Mouse (Mus musculus): ENCODE results near the gene Scn8a.

The Scn8a gene

DNA sequence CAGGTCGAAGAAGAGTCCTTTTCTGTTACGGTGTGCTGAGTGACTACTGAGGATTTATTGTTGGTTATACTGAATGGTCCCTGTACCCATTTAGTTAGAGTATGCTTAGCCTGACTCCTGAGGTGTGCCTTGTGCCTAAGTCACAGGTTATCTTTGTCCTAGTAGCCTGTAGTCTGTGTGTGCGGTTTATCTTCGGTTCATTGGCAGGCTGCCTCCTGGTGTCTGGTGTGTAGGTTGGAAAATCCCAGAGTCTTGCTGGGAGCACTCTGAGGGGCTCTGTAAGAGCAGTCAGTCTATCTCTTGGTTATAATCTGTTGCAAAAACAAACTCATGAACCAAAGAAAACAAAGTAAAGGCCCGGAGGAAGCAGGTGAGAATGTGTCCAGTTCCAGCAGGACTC, 11.7 kb downstream of the Scn8a start:
- DNase-seq, result no peak

- peak; percentile 44 to 53 for DNase-seq
Observed at GRCm38 (mm10) chr15:100884481-100884880, 14.8 kb downstream of the Scn8a start.

DNA sequence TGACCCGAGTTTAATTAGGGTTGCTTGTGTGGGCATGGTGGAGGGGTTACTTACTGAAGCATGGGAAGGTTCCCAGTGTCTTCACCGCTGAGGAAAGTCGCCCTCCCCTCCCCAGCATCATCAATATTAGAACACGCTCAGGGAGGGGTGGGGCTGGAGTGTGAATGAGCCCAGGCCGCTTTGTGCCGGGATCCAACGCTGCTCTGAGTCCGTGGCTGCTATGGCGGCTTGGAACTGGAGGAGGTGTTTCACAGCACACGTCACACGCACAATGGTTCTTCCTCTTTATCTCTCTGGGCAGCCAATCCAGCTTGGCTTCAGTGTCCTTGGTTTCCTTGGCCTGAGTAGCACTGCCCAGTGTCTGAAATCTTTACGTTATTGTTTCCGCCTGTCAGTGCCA, 22.3 kb downstream of the Scn8a start:
- DNase-seq, result no peak

DNA sequence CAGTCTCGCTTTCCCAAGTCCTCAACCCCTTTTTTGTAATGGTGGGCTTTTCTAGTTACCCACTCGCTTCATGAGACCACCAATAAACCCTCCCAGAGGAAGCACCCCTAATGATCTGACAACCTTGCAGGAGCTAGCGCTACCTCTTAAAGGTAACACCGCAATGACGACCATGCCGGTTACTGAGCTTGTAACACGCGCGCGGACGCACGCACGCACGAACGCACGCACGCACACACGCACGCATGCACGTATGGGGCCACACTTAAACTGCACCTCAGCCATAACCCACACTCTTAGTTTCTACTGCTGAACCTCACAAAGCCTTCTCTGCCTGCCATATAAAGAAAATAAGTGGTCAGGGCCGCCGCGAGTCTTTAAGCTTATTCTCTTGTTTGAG, 26.8 kb downstream of the Scn8a start:
- no peak for DNase-seq

- DNase-seq, result no peak
Observed at GRCm38 (mm10) chr15:100903811-100904210, 34.2 kb downstream of the Scn8a start.

DNA sequence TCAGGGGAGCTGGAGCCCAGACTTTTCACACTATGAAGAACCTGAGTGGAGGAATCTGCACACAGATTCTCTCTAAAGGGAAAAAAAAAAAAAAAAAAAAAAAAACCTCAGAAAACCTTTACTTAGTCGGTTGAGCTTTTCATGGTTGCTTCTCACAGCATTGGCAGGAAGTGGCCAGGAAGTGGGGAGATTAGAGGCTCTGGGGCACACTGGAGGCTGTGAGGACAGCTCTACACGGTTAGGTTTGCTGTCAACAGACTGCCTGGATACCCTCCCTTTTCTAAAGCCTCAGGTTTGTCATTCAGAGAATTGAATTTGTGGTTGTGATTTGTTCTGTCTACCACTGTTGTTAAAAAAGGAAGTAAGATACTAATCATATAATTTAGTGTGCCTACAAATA, 35.3 kb downstream of the Scn8a start:
- no peak for DNase-seq

GRCm38 (mm10) chr15:100905751-100906150, 36.1 kb downstream of the Scn8a start:
- no peak for DNase-seq

GRCm38 (mm10) chr15:100908817-100909216, 39.2 kb downstream of the Scn8a start:
- DNase-seq, result no peak

DNA sequence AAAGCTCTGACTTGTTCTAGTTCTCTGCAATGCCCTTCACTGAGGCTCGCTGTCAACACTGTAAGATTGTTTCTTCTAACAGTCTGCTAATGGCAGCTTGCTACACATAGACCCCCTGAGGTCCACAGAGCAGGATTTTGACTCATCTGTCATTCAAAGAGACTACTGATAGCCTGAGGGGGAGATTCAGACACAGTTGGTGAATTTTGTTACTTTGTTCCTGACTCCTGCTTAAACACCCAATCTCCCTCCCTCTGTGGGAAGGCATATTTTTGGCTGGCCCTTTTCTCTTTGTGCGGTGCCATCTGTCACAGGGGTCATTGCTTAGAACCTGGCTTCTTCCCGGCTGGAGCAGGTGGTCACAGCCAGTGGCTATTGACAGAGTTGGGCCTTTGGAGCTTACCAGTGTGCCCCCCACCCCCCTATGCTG, 40.1 kb downstream of the Scn8a start:
- peak; percentile 81 to 82 for DNase-seq

- peak; percentile 54 to 70 for DNase-seq
Observed at GRCm38 (mm10) chr15:100910381-100910841, 40.8 kb downstream of the Scn8a start.

- DNase-seq, result peak in 1 of 2 experiments; percentile 43
Observed at GRCm38 (mm10) chr15:100912676-100913266, 43.1 kb downstream of the Scn8a start.

DNA sequence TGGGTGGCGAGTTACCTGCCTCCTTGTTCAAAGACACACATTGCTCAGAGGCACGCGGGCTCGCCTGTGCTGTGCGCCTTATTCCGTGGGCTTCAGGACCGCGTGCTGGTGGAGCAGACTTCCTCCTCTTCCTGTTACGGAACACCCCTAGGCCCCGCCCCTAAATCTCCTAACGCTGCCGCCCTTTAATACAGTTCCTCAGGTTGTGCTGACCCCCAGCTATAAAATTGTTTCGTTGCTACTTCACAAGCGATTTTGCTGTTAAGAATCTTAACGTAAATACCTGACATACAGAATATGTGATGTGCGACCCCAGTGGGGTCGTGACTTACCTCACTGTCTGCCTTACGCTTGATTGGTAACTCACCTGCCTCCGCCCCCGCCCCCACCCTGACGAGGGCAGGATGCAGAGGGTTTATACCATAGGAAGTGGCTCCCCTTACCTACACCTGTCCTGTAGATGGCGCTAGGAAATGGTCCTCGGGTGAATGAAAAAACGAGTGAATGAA, 45.1 kb downstream of the Scn8a start:
- peak in 1 of 2 experiments; percentile 44 for DNase-seq

DNA sequence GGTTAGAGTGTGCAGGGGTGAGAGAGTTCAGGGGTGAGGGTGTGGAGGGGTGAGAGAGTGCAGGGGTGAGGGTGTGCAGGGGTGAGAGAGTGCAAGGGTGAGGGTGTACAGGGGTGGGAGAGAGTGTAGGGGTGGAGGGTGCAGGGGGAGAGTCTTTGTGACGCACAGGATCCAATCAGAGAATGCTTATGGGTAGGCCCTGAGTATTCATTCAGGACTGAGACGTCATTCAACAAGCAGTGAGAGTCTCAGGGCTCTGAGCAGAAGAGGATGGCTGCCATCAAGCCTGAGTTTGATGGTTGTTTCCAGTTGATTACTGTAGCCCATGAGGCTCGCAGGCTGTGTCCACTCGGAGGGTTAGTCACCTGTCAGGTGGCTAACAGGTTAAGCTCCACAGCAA, 48.4 kb downstream of the Scn8a start:
- DNase-seq, result no peak

GRCm38 (mm10) chr15:100922210-100922609, 52.6 kb downstream of the Scn8a start:
- DNase-seq, result no peak

GRCm38 (mm10) chr15:100923476-100923875, 53.8 kb downstream of the Scn8a start:
- peak; percentile 70 to 77 for DNase-seq

GRCm38 (mm10) chr15:100924941-100925340, 55.3 kb downstream of the Scn8a start:
- peak in 1 of 2 experiments; percentile 21 for DNase-seq

DNA sequence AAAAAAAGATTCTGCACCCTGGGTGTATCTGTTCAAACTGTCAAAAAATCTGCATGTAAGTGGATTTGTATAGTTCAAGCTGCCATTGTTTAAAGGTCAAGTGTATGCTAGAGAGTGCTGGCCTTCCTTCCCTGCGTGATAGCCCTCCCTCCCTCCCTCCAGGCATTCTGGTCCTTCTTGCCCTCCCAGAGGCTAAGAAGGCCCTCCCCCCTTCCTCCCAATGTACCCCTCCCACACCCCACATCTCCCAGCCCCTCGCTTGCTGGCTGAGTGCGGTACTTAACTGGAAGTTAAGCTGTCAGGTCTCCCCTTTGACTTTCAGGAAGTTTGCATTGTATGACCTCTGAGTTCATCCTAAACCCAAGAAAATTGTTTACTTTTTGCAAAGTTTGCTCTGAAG, 60.8 kb downstream of the Scn8a start:
- no peak for DNase-seq

DNA sequence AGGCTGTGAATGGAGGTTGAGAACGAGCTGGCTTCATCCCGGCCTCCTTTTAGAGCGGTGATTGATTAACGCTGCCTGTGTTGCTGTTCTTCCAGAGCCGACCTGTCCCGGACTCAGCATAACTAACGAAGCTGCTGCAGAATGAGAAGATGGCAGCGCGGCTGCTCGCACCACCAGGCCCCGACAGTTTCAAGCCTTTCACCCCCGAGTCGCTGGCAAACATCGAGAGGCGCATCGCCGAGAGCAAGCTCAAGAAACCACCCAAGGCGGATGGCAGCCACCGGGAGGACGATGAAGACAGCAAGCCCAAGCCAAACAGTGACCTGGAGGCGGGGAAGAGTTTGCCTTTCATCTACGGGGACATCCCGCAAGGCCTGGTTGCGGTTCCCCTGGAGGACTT, 66.5 kb downstream of the Scn8a start:
- no peak for DNase-seq

DNA sequence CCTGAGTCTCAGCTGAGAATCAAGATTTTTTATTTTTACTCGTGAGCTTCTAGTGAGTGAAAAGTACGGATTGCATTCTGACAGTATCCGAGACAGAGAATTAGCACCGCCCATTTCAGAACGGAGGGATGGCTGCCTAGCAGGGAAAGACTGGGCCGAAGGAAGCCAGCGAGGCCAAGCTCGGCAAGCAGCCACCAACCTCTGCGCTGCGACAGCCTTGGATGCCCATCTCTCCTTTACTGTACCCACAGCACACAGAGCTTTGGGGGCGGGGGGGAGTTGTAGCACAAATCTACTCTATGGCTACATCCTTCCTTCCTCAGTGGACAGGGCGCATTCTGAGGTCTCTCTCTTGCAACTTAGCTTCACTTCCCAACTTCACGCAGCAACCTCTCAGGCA, 78.7 kb downstream of the Scn8a start:
- DNase-seq, result no peak

DNA sequence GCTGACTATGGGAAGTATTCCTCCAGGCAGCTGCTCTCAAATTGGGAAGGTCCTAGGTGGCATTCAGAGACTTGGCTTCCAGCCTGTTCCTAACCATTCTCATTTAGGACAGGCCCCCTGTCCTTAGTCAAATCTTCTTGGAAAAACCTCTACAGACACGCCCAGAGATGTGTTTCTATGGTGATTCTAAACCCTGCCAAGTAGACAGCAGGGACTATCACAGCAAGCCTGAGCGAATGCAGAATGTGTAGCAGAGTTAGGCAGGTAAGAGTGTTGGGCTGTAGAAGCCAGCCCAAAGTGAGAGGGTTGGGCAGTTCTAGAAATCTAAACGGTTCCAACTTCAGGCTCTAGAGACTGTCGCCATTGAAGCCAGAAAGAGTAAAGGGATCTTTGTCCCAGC, 79.5 kb downstream of the Scn8a start:
- peak in 1 of 2 experiments; percentile 51 for DNase-seq

- DNase-seq, result peak in 1 of 2 experiments; percentile 37
Observed at GRCm38 (mm10) chr15:100951491-100951890, 81.8 kb downstream of the Scn8a start.

DNA sequence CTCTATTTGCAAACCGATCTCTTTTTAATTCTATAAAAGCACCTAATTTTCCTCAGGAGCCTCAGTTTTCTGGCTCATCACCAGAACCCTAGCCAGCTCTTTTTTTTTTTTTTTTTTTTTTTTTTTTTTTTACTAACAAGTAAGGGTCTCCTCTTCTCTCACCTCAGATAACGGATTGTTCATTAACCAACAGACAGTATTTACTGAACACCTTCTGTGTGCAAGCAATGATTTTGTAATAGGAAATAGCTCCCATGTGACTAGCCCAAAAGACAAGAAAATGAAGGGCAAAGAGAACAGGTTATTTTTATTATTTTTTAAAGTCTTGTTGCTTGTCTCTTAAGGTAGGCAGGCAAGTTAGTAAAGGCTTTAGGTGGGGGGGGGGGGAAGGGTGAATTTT, 82.6 kb downstream of the Scn8a start:
- DNase-seq, result no peak

- no peak for DNase-seq
Observed at GRCm38 (mm10) chr15:100952854-100953253, 83.2 kb downstream of the Scn8a start.

DNA sequence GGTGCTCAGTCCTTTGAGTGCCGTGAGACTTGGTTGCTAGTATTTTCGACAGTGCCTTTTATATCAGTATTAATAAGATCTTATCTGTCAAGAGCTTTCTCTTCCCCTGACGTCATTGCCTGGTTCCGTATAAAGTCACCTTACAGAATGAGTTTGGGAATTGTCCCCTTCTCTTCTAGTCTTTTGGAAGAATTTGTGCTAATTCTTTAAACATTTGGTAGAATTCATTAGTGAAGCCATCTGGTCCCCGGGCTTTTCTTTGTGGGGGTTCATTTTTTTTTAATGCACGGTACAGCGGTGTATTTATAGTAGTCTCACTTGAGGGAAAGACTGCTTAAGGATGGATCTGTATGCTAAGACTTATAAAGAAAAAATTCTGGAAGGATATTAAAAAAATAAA, 84.3 kb downstream of the Scn8a start:
- DNase-seq, result no peak

DNA sequence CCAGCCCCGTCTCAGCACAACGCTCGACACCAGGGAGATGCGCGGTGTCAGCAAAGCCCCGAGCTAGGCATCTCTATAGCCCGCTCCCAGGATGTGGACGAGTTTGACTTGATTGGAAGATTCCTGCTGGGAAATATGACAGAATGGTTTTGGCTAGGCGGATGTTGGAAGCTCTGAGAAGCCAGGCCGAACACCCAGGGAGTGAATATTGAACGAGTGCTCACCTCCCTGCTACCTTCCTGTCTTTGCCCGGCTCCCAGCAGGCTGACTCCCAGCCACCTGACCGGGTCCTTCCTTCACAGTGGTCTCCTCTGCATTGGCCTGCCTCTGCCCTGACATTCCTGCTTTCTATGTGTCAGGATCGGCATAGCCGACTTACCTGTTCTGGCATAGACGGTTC, 85.1 kb downstream of the Scn8a start:
- peak in 1 of 2 experiments; percentile 51 for DNase-seq
